Mouse (Mus musculus): ENCODE measurements around the gene Tfpi.

DNA sequence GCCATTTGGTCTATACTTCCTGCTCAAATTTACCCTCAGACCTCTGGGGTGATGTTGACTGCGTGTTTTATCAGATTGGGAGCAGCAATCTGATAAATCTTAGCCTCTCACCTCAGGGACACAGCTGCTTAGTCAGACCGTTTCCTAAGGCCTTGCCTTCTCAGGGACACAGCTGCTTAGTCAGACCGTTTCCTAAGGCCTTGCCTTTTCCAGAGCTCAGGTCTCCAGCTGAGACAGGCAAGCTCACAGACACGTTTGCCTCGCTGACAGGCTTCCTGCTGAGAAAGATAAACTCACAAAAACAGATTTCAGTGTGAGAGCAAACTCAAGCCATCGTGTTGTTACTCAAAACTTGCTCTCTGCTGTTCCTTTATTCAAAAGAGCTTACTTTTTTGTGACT, 1.9 kb downstream of the Tfpi start:
- TF ChIP-seq CTCF (IDR thresholded peaks at IDR 0.05; ENCODE audit: control insufficient read depth, insufficient read depth, insufficient read length) (no peak), USF1 (IDR thresholded peaks at IDR 0.05; ENCODE audit: low read depth) (no peak), MYOG (IDR thresholded peaks at IDR 0.05; ENCODE audit: control insufficient read depth, extremely low read depth, insufficient read length) (no peak), MAX (IDR thresholded peaks at IDR 0.05) (no peak), MYOD1 (IDR thresholded peaks at IDR 0.05; ENCODE audit: control insufficient read depth, insufficient read length, low read depth) (no peak), CEBPB (IDR thresholded peaks at IDR 0.05; ENCODE audit: low read depth) (no peak)
